Mouse (Mus musculus): ENCODE results near the gene Ccdc57.
"Not testable (repeated sequence)": the region's sequence is repeated elsewhere in the genome, so short reads cannot be mapped to it uniquely, and the experiment has no call there.

Ccdc57 gene

GRCm38 (mm10) chr11:120795756-120796613 lies 136.7 kb downstream of the Ccdc57 start, which contains the start of gene Dus1l:
Gene Dus1l (minus strand): TSS chr11:120796403.
- peak; percentile 70; the same call in 1 of the 2 replicates for ATAC-seq (ENCODE audit: insufficient number of reproducible peaks, low FRiP score, low TSS enrichment)

- ATAC-seq (ENCODE audit: insufficient number of reproducible peaks, low FRiP score, low TSS enrichment), result no peak
These were observed 140.0 kb downstream of the Ccdc57 start for GRCm38 (mm10) chr11:120792652-120793051.

GRCm38 (mm10) chr11:120789810-120790209 lies 142.9 kb downstream of the Ccdc57 start:
- ATAC-seq (ENCODE audit: insufficient number of reproducible peaks, low FRiP score, low TSS enrichment), result no peak

GRCm38 (mm10) chr11:120789355-120789754 lies 143.3 kb downstream of the Ccdc57 start:
- ATAC-seq (ENCODE audit: insufficient number of reproducible peaks, low FRiP score, low TSS enrichment), result no peak

- not testable (repeated sequence) for ATAC-seq (ENCODE audit: insufficient number of reproducible peaks, low FRiP score, low TSS enrichment)
These were observed 144.2 kb downstream of the Ccdc57 start for GRCm38 (mm10) chr11:120788460-120788859.

GRCm38 (mm10) chr11:120785145-120785544 lies 147.5 kb downstream of the Ccdc57 start:
- no peak for ATAC-seq (ENCODE audit: insufficient number of reproducible peaks, low FRiP score, low TSS enrichment)

GRCm38 (mm10) chr11:120784064-120784791 lies 148.4 kb downstream of the Ccdc57 start, which contains the start of the genes Rfng and Gps1:
Gene Rfng (minus strand): TSS chr11:120784207.
Gene Gps1 (plus strand): TSS chr11:120784272.
- peak; percentile 67; the same call in 1 of the 2 replicates for ATAC-seq (ENCODE audit: insufficient number of reproducible peaks, low FRiP score, low TSS enrichment)

GRCm38 (mm10) chr11:120783426-120784063 lies 149.1 kb downstream of the Ccdc57 start:
- ATAC-seq (ENCODE audit: insufficient number of reproducible peaks, low FRiP score, low TSS enrichment), result peak; percentile 5; the same call in 1 of the 2 replicates

GRCm38 (mm10) chr11:120781361-120781760 lies 151.3 kb downstream of the Ccdc57 start:
- ATAC-seq (ENCODE audit: insufficient number of reproducible peaks, low FRiP score, low TSS enrichment), result not testable (repeated sequence)

- ATAC-seq (ENCODE audit: insufficient number of reproducible peaks, low FRiP score, low TSS enrichment), result no peak
These were observed 152.8 kb downstream of the Ccdc57 start for GRCm38 (mm10) chr11:120779876-120780275.

- ATAC-seq (ENCODE audit: insufficient number of reproducible peaks, low FRiP score, low TSS enrichment), result no peak
These were observed 155.5 kb downstream of the Ccdc57 start for GRCm38 (mm10) chr11:120777123-120777522.

All from cerebellum, adult (tissue).